Mouse (Mus musculus): ENCODE measurements at regions not wholly inside any gene's neighbourhood (a gene's known extent, or its start where the extent isn't known, plus 50 kb on each side); places are given as distances from the start of the nearest gene placed in this dataset.

DNA sequence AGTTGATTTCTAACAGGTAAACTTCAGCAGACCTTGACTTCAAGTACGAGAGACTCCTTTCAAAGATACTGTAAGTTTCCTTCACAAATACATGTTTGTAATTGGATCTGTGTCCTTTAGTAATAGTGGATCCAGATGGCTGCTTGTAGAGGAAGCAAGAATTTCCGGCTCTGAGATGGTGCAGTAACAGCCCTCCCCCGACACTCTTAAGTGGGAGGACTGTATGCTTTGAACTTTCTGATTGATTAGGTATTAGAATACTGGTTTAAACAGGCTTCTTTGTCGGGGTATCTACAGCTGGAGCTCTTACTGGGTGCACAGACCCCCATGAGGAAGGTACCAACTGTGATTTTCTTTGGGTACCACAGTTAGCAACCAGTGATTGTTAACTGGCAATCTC is 355.0 kb upstream of the Cblb start:
- DNase-seq: no peak

- DNase-seq: no peak
Observed at GRCm38 (mm10) chr16:51690861-51691260, 340.2 kb upstream of the Cblb start.

DNA sequence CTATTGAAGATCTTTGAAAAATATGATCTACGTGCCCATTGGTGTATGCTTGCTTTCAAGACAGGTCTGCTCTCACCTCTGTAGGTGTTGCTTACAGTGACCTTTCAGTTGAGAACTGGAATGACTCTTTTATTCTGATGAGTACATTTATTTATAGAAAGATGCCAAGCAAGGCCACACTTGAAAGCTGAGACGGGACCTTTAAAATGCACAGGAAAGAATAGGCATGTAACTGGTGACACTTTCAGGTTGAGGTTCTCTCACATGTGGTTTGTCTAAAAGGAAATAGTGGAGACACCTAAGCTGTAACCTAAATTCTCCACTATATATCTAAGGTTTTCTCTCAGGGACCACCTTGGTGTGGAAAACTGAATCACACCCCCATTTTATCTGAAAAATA is 326.0 kb upstream of the Cblb start:
- DNase-seq: no peak

- no peak for DNase-seq
Observed at GRCm38 (mm10) chr16:51718695-51719094, 312.3 kb upstream of the Cblb start.

- DNase-seq: no peak
Observed at GRCm38 (mm10) chr16:51719637-51720036, 311.4 kb upstream of the Cblb start.

DNA sequence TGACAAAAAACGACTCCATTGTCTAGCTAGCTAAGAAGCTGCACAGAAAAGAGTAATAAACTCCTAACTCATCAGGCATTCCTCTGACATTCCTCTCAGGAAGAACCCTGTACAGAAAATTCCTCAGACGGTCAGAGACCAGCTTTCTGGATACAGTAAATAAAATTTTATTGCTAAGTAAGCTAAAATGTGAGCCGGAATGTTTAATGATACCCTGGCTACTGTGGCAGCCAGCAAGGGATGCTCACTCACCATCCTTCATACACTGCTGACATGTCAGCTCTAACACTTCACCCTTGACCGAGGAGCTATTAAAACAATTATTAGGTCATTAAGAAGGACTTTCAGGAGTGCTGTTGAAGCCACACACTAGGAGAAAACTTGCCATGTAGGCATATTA is 308.3 kb upstream of the Cblb start:
- no peak for DNase-seq

- DNase-seq: no peak
Observed at GRCm38 (mm10) chr16:51741875-51742274, 289.1 kb upstream of the Cblb start.

- no peak for DNase-seq
Observed at GRCm38 (mm10) chr16:51751878-51752277, 279.1 kb upstream of the Cblb start.

DNA sequence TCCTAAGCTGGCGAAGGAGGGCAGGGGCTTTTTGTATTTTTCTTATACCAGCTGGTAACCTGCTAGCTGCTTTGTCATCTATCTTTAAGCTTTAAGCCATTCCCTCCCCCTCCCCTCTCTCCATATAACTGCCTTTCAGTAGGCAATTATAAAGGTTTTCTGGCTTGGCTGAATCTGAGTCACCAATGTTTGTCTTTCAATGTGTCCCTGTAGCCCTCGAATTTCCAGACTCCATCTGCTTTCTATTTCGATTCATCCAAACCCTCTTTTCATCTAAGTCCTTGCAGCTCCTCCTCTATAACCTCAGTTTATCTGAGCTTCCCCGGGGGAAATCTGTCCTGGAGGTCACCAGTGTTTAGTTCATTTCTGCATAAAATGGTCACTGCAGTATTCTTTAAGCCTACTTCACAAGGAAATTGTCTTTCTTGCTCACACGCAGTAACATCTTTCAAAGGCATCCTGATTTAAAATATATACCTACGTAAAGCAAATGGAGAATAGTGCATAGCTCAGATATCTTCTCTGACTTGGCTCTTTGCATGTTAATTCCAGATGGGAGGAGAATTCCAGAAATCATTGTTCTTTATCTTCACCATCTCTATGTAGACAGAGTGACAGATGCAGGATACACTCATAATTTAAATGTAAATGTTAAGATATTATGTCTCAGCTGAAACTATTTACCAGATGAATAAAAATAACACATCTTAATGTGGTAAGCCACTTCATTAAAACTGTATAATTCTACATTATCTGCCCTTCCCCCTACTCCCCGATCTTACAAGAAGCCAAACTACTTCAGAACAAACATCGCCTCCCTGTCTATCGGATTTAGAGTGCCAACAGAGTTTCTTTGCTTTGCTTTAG is 272.4 kb upstream of the Cblb start:
- DNase-seq: no peak

DNA sequence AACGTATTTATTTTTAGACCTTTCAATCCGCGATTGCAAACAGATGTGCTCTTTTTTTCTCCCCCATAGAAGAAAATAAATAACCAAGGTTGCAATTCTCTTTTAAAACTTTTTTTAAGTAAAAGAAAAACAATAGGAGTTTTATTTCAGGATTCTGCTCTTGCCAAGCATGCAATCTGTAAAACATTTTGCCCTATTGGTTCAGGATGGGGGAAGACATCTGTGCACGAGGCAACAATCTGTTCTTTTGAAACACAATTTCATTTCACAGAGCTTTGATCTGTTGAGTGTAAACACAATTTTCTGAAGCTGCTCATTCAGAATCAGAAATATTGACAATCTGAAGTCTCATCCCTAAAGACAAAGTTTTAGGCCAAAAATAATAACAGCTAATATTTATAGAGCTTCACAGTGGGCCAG is 271.8 kb upstream of the Cblb start:
- no peak for DNase-seq

DNA sequence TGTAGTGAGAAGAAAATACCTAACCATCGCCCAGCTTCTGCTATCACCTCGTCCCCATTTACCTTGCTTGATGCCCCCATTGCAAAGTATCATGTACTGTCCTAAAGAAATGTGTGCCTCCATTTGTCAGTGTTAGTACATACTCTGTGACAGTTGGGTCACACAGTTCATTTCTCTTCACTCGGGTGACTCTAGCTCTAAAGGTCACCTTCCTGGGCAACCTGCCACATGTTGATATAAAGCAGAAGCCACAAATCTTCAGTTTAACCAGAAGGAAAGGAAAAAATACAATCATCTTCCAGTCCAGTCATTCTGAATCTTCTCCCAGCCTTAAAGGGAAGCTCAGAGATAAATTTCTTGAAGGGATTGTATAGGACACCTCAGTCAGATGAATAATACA is 263.5 kb upstream of the Cblb start:
- no peak for DNase-seq

DNA sequence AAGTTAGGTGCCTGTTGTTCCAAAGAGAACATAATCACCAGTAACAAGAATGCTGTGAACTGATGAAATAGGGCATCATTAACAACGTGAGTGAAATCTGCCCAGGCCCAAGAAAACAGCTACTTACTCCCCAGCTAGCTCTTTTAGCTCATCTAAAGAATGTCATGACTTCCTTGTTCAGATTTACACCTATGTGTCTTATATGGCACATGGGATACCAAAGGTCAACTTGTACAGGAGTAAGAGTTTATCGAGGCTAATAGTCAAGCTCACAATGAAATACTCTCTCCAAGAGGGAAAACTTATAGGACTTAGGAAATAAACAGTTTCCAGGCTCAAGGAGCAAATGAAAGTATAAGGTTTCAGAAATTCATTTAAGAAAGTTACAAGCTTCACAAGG is 252.1 kb upstream of the Cblb start:
- no peak for DNase-seq

GRCm38 (mm10) chr16:51795003-51795402 is 236.0 kb upstream of the Cblb start:
- no peak for DNase-seq

DNA sequence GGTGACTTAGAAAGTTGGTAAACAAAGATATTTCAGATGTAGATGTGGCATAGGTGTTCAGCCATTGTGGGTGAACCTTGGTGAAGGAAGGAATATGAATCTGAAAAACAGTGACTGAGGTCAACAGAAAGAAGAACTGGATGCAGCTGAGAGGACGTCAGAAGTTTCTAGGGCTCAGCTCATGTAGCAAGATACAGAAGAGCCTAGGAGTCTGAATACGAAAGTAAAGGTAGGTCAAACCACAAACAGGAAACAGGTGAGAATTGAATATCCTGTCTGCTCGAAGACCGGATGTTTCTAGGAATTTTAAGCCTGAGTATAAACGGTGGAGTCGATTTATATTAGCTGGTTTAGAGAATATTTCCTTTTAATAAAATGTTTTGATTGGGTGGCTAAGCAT is 223.7 kb upstream of the Cblb start:
- no peak for DNase-seq

GRCm38 (mm10) chr16:51809120-51809519 is 221.9 kb upstream of the Cblb start:
- DNase-seq: no peak

- DNase-seq: no peak
Observed at GRCm38 (mm10) chr16:51811073-51811472, 220.0 kb upstream of the Cblb start.

DNA sequence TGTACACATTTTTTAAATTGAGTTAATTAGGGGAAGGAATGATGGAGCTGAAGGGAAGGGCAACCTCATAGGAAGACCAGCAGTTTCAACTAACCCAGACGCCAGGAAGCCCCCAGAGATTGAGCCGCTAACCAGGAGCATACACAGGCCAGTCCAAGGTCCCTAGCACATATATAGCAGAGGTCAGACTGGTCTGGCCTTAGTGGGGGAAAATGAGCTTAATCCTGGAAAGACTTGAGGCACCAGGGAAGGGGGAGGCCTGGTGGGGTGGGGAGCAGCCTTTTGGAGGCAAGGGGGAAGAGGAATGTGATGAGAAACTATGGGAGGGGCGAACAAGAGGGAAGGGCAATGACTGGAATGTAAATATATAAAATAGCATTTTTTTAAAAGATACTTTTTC is 188.3 kb upstream of the Cblb start:
- DNase-seq: no peak

DNA sequence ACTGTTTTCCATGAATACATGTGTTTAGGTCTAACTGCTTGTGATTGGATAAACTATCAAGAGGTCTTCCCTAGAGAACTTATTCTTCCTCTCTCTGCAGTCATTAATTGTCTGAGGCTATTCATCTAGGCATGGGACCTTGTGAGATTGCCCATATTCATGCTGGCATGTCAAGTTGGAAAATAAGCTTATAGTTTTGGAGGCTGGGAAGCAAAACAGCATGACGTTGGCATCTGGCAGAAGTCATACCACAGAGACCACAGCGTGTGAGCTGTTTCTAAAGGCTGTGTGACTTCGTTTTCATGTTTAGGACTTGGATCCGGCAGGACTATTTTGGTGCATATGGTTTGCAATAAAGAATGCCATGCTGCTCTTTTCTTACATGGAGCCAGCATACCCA is 185.5 kb upstream of the Cblb start:
- peak; percentile 23 to 36 for DNase-seq

DNA sequence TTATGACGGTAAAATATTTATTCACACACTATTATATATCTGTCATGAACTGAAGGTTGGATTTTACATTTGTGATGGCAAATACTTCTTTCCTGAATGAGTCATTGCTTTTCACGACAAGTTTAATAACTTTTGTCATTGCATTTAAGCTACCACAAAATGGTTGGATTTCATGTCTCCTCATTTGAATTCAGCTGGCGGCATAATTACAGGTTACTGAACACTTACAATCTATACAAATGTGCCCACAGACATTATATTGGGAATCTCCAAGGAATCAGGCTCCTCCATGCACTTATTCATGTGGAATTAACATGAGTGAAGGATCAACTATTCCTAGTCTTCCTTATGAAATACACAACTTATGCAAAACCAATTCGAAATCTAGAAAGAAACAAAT is 150.3 kb upstream of the Cblb start:
- DNase-seq: no peak

DNA sequence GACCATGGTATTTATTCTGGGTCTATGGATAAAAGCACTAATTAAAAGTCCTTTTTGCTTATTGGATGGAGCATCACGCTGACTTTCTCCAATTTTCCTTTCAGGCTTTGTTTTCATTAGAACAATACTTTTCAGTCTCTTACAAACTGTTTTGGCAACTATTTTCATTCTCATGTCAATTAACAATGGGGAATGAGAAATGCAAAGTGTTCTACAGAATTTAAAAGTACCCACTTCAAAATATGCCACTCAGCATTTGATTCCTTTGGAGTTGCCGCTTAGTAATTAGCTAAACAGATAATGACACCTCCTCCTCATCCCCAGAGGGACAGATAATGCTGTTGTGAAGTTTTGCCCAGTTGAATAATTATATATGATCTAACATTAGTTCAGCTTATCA is 149.9 kb upstream of the Cblb start:
- no peak for DNase-seq

DNA sequence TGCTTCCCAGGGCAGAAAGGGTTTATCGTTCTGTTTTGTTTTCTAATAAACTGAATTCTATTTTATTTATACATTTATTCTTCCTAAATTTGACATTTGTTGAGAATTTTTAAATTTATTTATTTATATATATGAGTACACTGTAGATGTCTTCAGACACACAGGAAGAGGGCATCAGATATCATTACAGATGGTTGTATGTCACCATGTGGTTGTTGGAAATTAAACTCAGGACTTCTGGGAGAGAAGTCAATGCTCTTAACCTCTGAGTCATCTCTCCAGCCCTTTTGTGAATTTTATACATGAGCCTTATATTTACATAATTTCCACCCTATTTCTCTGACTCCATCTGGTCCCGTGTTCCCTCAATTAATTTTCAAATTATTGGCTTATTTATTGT is 147.2 kb upstream of the Cblb start:
- no peak for DNase-seq

GRCm38 (mm10) chr16:51887496-51887895 is 143.5 kb upstream of the Cblb start:
- no peak for DNase-seq

- no peak for DNase-seq
Observed at GRCm38 (mm10) chr16:51905588-51905987, 125.4 kb upstream of the Cblb start.

DNA sequence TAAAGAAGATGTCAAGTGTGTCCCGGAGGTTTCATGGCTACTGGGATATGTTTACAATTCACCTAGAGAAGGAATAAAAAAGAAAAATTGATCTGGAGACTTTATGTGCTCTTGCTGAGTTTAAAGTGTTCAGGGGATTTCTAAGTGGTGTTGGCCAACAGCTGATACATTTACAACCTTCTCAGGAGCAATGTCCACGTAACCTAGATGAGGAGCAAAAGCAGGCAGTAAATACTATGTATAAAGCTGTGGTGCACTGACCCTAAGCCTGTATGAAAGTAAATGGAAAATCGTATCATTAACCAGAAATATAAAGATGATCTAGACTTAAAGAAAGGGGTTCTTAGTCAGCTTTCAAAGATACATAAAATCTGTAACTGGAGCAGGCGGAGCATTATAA is 124.3 kb upstream of the Cblb start:
- DNase-seq: no peak

- DNase-seq: peak; percentile 69 to 79
Observed at GRCm38 (mm10) chr16:51910046-51910445, 121.0 kb upstream of the Cblb start.

Measured in cerebellum, postnatal 25 days (tissue).